Mouse (Mus musculus): Measurements from ENCODE around the gene Mxra7. TPM values are rescaled to one million over a fixed set of nuclear protein-coding genes. Genes with fewer than 3 reads are reported as not detected.
"Not testable (repeated sequence)": the region's sequence is repeated elsewhere in the genome, so short reads cannot be mapped to it uniquely, and the experiment has no call there.

Mxra7 gene
- polyA plus RNA-seq, 1 experiment: 17.8 TPM

- no peak for TF ChIP-seq POLR2A (IDR thresholded peaks at IDR 0.05; ENCODE audit: extremely low read depth, insufficient read depth, low read length)
- no peak for TF ChIP-seq CTCF (IDR thresholded peaks at IDR 0.05; ENCODE audit: extremely low read depth, insufficient read depth, low read length)
- Histone ChIP-seq H3K4me3 (ENCODE audit: insufficient read depth, low read length) (no peak overlapping the region), H3K27ac (ENCODE audit: insufficient read depth, low read length) (no peak overlapping the region), H3K4me1 (ENCODE audit: control insufficient read depth, insufficient read depth, low read length) (peaks cover 3% of the 10 kb centered on the region; the same call in 1 of the 2 replicates)
Observed at GRCm38 (mm10) chr11:116837441-116837840, 9.6 kb upstream of the Mxra7 start.

GRCm38 (mm10) chr11:116836283-116836682, 8.4 kb upstream of the Mxra7 start:
- 0 out of 2 replicates have a peak, but pooled peaks cover 1% of the 10 kb centered on the region for H3K4me1 ChIP-seq (ENCODE audit: control insufficient read depth, insufficient read depth, low read length)
- no peak for TF ChIP-seq POLR2A (IDR thresholded peaks at IDR 0.05; ENCODE audit: extremely low read depth, insufficient read depth, low read length)
- no peak for TF ChIP-seq CTCF (IDR thresholded peaks at IDR 0.05; ENCODE audit: extremely low read depth, insufficient read depth, low read length)
- H3K27ac ChIP-seq (ENCODE audit: insufficient read depth, low read length): no peak overlapping the region
- H3K4me3 ChIP-seq (ENCODE audit: insufficient read depth, low read length): no peak overlapping the region

- Histone ChIP-seq H3K4me3 (ENCODE audit: insufficient read depth, low read length) (no peak overlapping the region), H3K27ac (ENCODE audit: insufficient read depth, low read length) (no peak overlapping the region), H3K4me1 (ENCODE audit: control insufficient read depth, insufficient read depth, low read length) (0 out of 2 replicates have a peak, but pooled peaks cover 1% of the 10 kb centered on the region)
- no peak for TF ChIP-seq POLR2A (IDR thresholded peaks at IDR 0.05; ENCODE audit: extremely low read depth, insufficient read depth, low read length)
- no peak for TF ChIP-seq CTCF (IDR thresholded peaks at IDR 0.05; ENCODE audit: extremely low read depth, insufficient read depth, low read length)
Observed at GRCm38 (mm10) chr11:116834954-116835353, 7.1 kb upstream of the Mxra7 start.

GRCm38 (mm10) chr11:116832172-116832685, 4.4 kb upstream of the Mxra7 start:
- H3K4me3 ChIP-seq (ENCODE audit: insufficient read depth, low read length): no peak overlapping the region
- H3K27ac ChIP-seq (ENCODE audit: insufficient read depth, low read length): no peak overlapping the region
- 0 out of 2 replicates have a peak, but pooled peaks cover 1% of the 10 kb centered on the region for H3K4me1 ChIP-seq (ENCODE audit: control insufficient read depth, insufficient read depth, low read length)
- TF ChIP-seq CTCF (IDR thresholded peaks at IDR 0.05; ENCODE audit: extremely low read depth, insufficient read depth, low read length) (no peak), POLR2A (IDR thresholded peaks at IDR 0.05; ENCODE audit: extremely low read depth, insufficient read depth, low read length) (no peak)

- Histone ChIP-seq H3K4me3 (ENCODE audit: insufficient read depth, low read length) (peak overlapping the region; percentile 40), H3K4me1 (ENCODE audit: control insufficient read depth, insufficient read depth, low read length) (peaks cover 3% of the 10 kb centered on the region; the same call in 1 of the 2 replicates), H3K27ac (ENCODE audit: insufficient read depth, low read length) (no peak overlapping the region)
- TF ChIP-seq CTCF (IDR thresholded peaks at IDR 0.05; ENCODE audit: extremely low read depth, insufficient read depth, low read length) (no peak), POLR2A (IDR thresholded peaks at IDR 0.05; ENCODE audit: extremely low read depth, insufficient read depth, low read length) (no peak)
Observed at GRCm38 (mm10) chr11:116826550-116827504, 1.0 kb downstream of the Mxra7 start.

GRCm38 (mm10) chr11:116825230-116825629, 2.6 kb downstream of the Mxra7 start:
- Histone ChIP-seq H3K4me3 (ENCODE audit: insufficient read depth, low read length) (no peak overlapping the region), H3K27ac (ENCODE audit: insufficient read depth, low read length) (no peak overlapping the region), H3K4me1 (ENCODE audit: control insufficient read depth, insufficient read depth, low read length) (peaks cover 3% of the 10 kb centered on the region; the same call in 1 of the 2 replicates)
- TF ChIP-seq POLR2A (IDR thresholded peaks at IDR 0.05; ENCODE audit: extremely low read depth, insufficient read depth, low read length) (no peak), CTCF (IDR thresholded peaks at IDR 0.05; ENCODE audit: extremely low read depth, insufficient read depth, low read length) (no peak)

GRCm38 (mm10) chr11:116823885-116824284, 4.0 kb downstream of the Mxra7 start:
- not testable (repeated sequence) for H3K4me1 ChIP-seq (ENCODE audit: control insufficient read depth, insufficient read depth, low read length); H3K4me3 ChIP-seq (ENCODE audit: insufficient read depth, low read length); H3K27ac ChIP-seq (ENCODE audit: insufficient read depth, low read length)

GRCm38 (mm10) chr11:116823255-116823654, 4.6 kb downstream of the Mxra7 start:
- TF ChIP-seq CTCF (IDR thresholded peaks at IDR 0.05; ENCODE audit: extremely low read depth, insufficient read depth, low read length) (no peak), POLR2A (IDR thresholded peaks at IDR 0.05; ENCODE audit: extremely low read depth, insufficient read depth, low read length) (no peak)

GRCm38 (mm10) chr11:116822626-116823025, 5.2 kb downstream of the Mxra7 start:
- H3K4me1 ChIP-seq (ENCODE audit: control insufficient read depth, insufficient read depth, low read length): peaks cover 3% of the 10 kb centered on the region; the same call in 1 of the 2 replicates
- no peak overlapping the region for H3K27ac ChIP-seq (ENCODE audit: insufficient read depth, low read length)
- TF ChIP-seq CTCF (IDR thresholded peaks at IDR 0.05; ENCODE audit: extremely low read depth, insufficient read depth, low read length) (no peak), POLR2A (IDR thresholded peaks at IDR 0.05; ENCODE audit: extremely low read depth, insufficient read depth, low read length) (no peak)
- H3K4me3 ChIP-seq (ENCODE audit: insufficient read depth, low read length): no peak overlapping the region

More at GRCm38 (mm10) chr11:116823255-116823654, 4.6 kb downstream of the Mxra7 start:
- Histone ChIP-seq H3K4me1 (ENCODE audit: control insufficient read depth, insufficient read depth, low read length) (peaks cover 3% of the 10 kb centered on the region; the same call in 1 of the 2 replicates), H3K4me3 (ENCODE audit: insufficient read depth, low read length) (no peak overlapping the region), H3K27ac (ENCODE audit: insufficient read depth, low read length) (no peak overlapping the region)
